Mouse (Mus musculus) limb, embryonic 12.5 days (tissue): ENCODE data around the gene Chd5. TPM values are rescaled to one million over a fixed set of nuclear protein-coding genes. Genes with fewer than 3 reads are reported as not detected.

Experiments used
- ATAC-seq: fragments of 200-750 bp; cut with Nextera tagmentation; 2 replicates; pipeline ENCODE4 v1.8.0; 2017; ENCODE audit warnings: low read depth, moderate TSS enrichment; ENCODE audit not compliant: insufficient number of reproducible peaks, insufficient read depth, low FRiP score, low TSS enrichment
- H3K27ac ChIP-seq: fragments of 300-500 bp; sonication (generic); 2 replicates; pipeline ENCODE4 v1.5.1; 2016; ENCODE audit warnings: mild to moderate bottlenecking, moderate library complexity
- H3K27me3 ChIP-seq: fragments of 300-500 bp; sonication (generic); 2 replicates; pipeline ENCODE4 v1.6.1; 2016; ENCODE audit warnings: mild to moderate bottlenecking, moderate library complexity
- H3K36me3 ChIP-seq: fragments of 300-500 bp; sonication (generic); 2 replicates; pipeline ENCODE4 v1.6.1; 2016; ENCODE audit warnings: mild to moderate bottlenecking, moderate library complexity
- H3K4me1 ChIP-seq: fragments of 300-500 bp; sonication (generic); replicated peaks from 2 replicates; pipeline ENCODE4 v1.6.1; 2016
- H3K4me2 ChIP-seq: fragments of 300-500 bp; sonication (generic); 2 replicates; pipeline ENCODE4 v1.6.1; 2016; ENCODE audit warnings: mild to moderate bottlenecking, moderate library complexity
- H3K4me3 ChIP-seq: fragments of 300-500 bp; sonication (generic); replicated peaks from 2 replicates; pipeline ENCODE4 v1.5.1; 2016; ENCODE audit warnings: mild to moderate bottlenecking
- H3K9ac ChIP-seq: fragments of 300-500 bp; sonication (generic); replicated peaks from 2 replicates; pipeline ENCODE4 v1.6.1; 2016; ENCODE audit warnings: mild to moderate bottlenecking, moderate library complexity
- H3K9me3 ChIP-seq: fragments of 300-500 bp; sonication (generic); 2 replicates; pipeline ENCODE4 v1.6.1; 2016; ENCODE audit warnings: mild to moderate bottlenecking, moderate library complexity
- WGBS: fragments of 180-500 bp; shearing (Covaris S2); methylation state at CpG from one replicate; pipeline ENCODE4 v1.1.7; 2016; 5-methylcytosine and 5-hydroxymethylcytosine counted together
- polyA plus RNA-seq: library from polyadenylated mRNA; unstranded; fragments of >200 nt; fragmentation: Nextera tagmentation; extraction: Ambion mirVana; gene quantifications from 2 replicates; pipeline ENCODE4 v1.2.1, GENCODE M21; 2016

Chd5 gene
- polyA plus RNA-seq, 1 experiment from 2014 or later = 0.08 TPM

DNA sequence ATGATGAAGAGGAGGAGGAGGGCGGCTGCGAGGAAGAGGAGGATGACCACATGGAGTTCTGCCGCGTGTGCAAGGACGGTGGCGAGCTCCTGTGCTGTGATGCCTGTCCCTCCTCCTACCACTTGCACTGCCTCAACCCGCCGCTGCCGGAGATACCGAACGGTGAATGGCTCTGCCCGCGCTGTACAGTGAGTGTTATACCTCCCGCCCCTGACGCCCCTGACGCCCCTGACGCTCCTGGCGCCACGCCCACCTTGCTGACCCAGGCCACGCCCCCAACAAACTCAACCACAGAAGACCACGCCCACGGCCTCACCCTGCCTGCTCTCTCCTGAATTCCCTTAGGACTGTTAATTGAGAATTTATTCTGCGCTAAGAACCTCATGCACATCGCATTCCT is 22.4 kb downstream of the Chd5 start:
- Histone ChIP-seq H3K27me3 (peaks cover 65% of the 10 kb centered on the region), H3K4me1 (no peaks in the 10 kb centered on the region; the same call in 1 of the 2 replicates), H3K9ac (no peak overlapping the region), H3K4me3 (peak overlapping the region; percentile 11; the same call in 1 of the 2 replicates), H3K4me2 (peak overlapping the region; percentile 46), H3K9me3 (no peaks in the 10 kb centered on the region), H3K36me3 (no peaks in the 10 kb centered on the region), H3K27ac (no peak overlapping the region)
- under 1% methylated on average over 24 of the region's 24 CpGs for WGBS
- 0 out of 2 replicates have a peak, but pooled peaks have one; percentile 39 for ATAC-seq

- no peak overlapping the region for H3K4me2 ChIP-seq
- no peak overlapping the region for H3K27ac ChIP-seq
- H3K36me3 ChIP-seq = no peaks in the 10 kb centered on the region
- no peaks in the 10 kb centered on the region for H3K9me3 ChIP-seq
- H3K9ac ChIP-seq = no peak overlapping the region
- 69% methylated on average over 9 of the region's 9 CpGs for WGBS
- no peak overlapping the region for H3K4me3 ChIP-seq
- H3K27me3 ChIP-seq = peaks cover 63% of the 10 kb centered on the region
- H3K4me1 ChIP-seq = no peaks in the 10 kb centered on the region; the same call in 1 of the 2 replicates
- ATAC-seq = no peak
Observed at GRCm38 (mm10) chr4:152362180-152362579, 23.7 kb downstream of the Chd5 start.

DNA sequence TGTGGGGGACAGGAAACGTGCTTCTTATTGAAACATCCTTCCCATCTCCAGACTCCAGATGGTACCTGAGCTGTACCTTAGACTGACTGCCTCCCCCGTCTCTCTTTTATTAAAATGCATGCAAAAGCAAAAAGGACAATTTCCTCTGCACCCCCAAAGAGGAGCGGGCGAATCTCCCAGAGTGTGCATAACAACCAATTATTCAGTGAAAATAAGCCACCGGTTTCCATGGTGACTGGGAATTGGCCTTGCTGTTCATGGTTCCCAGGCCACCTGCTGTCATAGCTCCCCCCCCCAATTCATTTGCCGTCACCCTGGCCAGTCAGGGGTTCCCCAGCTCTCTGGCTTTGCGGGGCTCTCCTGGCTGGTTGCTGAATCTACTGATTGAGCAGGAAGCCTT is 26.8 kb downstream of the Chd5 start:
- Histone ChIP-seq H3K27ac (no peak overlapping the region), H3K9ac (no peak overlapping the region), H3K9me3 (no peaks in the 10 kb centered on the region), H3K4me1 (no peaks in the 10 kb centered on the region; the same call in 1 of the 2 replicates), H3K4me2 (no peak overlapping the region), H3K4me3 (no peak overlapping the region), H3K36me3 (no peaks in the 10 kb centered on the region), H3K27me3 (peaks cover 41% of the 10 kb centered on the region)
- ATAC-seq = no peak
- 75% methylated on average over 7 of the region's 7 CpGs for WGBS

DNA sequence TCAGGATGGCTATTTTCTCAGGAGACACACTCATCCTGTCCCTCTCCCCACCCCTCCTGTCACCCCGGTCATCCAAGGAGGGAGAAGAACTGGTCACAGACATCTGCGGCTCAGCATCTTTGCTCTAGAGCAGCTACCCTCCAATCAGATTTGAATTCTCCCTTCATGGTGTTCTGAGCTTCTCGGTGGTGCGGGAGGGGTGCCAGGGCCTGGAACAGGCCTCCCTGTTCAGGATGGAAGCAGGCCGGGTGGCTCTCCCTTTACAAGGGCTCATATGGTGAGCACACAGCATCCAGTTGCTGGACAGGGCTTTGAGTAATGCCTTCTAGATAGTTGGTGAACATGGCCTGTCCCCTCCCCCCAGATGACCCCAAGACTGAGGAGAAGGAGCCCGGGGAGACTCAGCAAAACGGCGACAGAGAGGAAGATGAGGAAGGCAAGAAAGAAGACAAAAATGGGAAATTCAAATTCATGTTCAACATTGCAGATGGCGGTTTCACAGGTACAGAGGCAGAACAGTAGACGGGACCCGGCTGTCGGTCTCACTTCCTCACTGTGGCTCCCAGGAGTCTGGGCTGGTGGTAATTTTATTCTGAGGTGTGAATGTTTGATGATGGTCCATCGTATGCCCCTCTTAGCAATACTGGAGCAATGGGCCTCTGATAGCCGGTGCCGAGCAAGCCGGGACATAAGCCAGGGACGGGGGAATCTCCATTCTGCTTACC is 44.2 kb downstream of the Chd5 start:
- Histone ChIP-seq H3K4me3 (no peak overlapping the region), H3K27me3 (peaks cover 3% of the 10 kb centered on the region; the same call in 1 of the 2 replicates), H3K4me2 (no peak overlapping the region), H3K4me1 (no peaks in the 10 kb centered on the region), H3K27ac (no peak overlapping the region), H3K9me3 (no peaks in the 10 kb centered on the region), H3K9ac (no peak overlapping the region), H3K36me3 (no peaks in the 10 kb centered on the region)
- 82% methylated on average over 17 of the region's 17 CpGs for WGBS
- no peak for ATAC-seq

DNA sequence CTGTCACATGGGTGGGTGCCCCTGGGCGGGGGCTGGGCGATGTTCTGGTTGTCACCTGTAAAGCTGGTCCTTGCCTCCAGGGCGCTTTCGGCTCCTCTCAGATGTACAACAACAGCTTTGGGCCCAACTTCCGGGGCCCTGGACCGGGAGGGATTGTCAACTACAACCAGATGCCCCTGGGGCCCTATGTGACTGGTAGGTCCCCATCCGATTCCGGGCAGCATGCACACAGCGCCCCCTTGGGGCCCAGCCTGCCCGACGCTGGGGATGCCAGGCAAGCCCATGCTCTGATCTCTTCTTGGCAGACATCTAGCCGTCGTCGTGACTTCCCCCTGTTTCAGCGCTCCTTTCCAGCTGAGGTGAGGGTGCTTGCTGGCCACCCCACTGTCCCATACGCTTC is 47.2 kb downstream of the Chd5 start:
- WGBS = 57% methylated on average over 16 of the region's 16 CpGs

GRCm38 (mm10) chr4:152392192-152392591 is 53.7 kb downstream of the Chd5 start:
- no peak overlapping the region for H3K4me3 ChIP-seq
- H3K4me1 ChIP-seq = peaks cover 14% of the 10 kb centered on the region
- 82% methylated on average over 5 of the region's 5 CpGs for WGBS
- H3K27me3 ChIP-seq = no peaks in the 10 kb centered on the region
- no peak overlapping the region for H3K27ac ChIP-seq
- no peaks in the 10 kb centered on the region for H3K36me3 ChIP-seq
- H3K9me3 ChIP-seq = no peaks in the 10 kb centered on the region
- ATAC-seq = no peak
- no peak overlapping the region for H3K9ac ChIP-seq
- no peak overlapping the region for H3K4me2 ChIP-seq

More for the DNA sequence above, 47.2 kb downstream of the Chd5 start:
- Histone ChIP-seq H3K4me2 (no peak overlapping the region), H3K9ac (no peak overlapping the region), H3K4me3 (no peak overlapping the region), H3K4me1 (peaks cover 5% of the 10 kb centered on the region), H3K36me3 (no peaks in the 10 kb centered on the region), H3K27ac (no peak overlapping the region), H3K27me3 (peaks cover 3% of the 10 kb centered on the region; the same call in 1 of the 2 replicates), H3K9me3 (no peaks in the 10 kb centered on the region)
- no peak for ATAC-seq

DNA sequence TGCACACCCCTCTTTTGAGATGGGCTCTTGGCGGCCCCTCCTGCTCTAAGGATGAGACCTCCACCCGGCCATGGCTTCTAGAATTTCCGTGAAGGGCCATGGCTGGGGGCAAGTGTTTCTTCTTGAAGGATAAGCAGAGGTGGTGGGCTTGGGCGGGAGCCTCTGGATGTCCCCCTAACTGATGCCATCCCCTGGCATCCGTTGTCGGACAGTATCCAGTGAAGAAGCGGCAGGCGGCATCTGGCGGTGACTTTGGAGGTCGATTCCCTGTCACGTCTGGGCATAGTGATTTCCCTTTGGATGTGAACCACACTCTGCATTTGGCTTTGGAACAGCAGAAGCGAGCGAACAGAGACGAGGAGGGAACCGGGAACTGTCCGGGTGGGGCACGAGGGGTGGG is 54.2 kb downstream of the Chd5 start:
- Histone ChIP-seq H3K9me3 (no peaks in the 10 kb centered on the region), H3K4me1 (peaks cover 14% of the 10 kb centered on the region), H3K27ac (no peak overlapping the region), H3K36me3 (no peaks in the 10 kb centered on the region), H3K9ac (no peak overlapping the region), H3K4me3 (no peak overlapping the region), H3K4me2 (no peak overlapping the region), H3K27me3 (no peaks in the 10 kb centered on the region)
- no peak for ATAC-seq
- WGBS = 89% methylated on average over 17 of the region's 17 CpGs

DNA sequence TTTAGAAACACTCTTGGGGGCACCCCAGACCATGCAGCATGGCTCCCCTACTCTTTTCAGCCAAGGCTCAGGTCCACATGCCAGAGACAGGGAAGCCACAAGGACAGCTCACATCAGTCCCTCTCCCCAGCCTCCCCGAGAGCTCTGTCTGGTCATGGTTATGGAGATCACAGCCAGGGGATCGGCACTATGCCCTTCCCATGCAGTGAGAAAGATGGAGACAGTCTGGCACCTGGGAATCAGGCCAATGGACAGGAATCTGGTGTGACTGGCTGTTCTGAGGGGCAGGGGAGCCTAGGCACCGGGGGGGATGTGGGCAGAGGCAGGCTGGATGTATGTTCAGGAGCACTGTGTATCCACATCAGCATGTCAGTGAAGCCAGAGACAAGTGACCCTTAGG is 60.5 kb downstream of the Chd5 start:
- 71% methylated on average over 3 of the region's 3 CpGs for WGBS
- H3K9me3 ChIP-seq = no peaks in the 10 kb centered on the region
- H3K4me2 ChIP-seq = no peak overlapping the region

GRCm38 (mm10) chr4:152405143-152405542 is 66.7 kb downstream of the Chd5 start:
- H3K36me3 ChIP-seq = no peaks in the 10 kb centered on the region
- no peak overlapping the region for H3K4me2 ChIP-seq
- H3K4me3 ChIP-seq = no peak overlapping the region
- WGBS = 67% methylated on average over 6 of the region's 6 CpGs
- H3K27ac ChIP-seq = no peak overlapping the region
- no peak for ATAC-seq
- no peaks in the 10 kb centered on the region for H3K9me3 ChIP-seq
- 0 out of 2 replicates have a peak, but pooled peaks cover 1% of the 10 kb centered on the region for H3K27me3 ChIP-seq
- no peaks in the 10 kb centered on the region for H3K4me1 ChIP-seq
- H3K9ac ChIP-seq = no peak overlapping the region

More for the DNA sequence above, 60.5 kb downstream of the Chd5 start:
- Histone ChIP-seq H3K9ac (no peak overlapping the region), H3K27ac (no peak overlapping the region), H3K36me3 (no peaks in the 10 kb centered on the region), H3K27me3 (no peaks in the 10 kb centered on the region), H3K4me1 (no peaks in the 10 kb centered on the region), H3K4me3 (no peak overlapping the region)
- no peak for ATAC-seq

DNA sequence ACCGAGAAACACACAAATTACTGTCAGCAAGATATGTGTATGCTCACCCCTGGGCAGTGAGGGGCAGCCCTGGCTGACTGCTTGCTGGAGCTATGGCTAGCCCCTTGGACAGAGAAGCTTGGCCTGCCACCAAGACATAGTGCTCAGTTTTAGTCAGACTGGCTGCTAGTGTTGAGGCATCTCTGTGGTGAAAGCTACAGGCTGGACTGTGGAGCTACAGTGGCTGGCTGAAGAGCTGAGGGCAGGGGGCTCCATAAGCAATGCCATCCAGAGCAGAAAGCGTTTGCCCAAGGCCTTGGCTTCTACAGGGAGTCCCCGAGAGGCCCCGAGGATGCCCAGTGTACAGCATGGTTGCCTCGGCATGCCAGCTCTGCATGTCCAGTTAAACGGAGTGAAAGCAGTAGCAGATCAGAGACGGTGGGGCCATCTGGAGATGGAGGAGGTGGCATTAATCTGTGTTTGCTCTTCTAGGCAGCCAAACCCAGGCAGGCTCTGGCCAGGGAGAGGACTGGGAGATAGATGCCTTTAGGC is 67.3 kb downstream of the Chd5 start:
- no peaks in the 10 kb centered on the region for H3K4me1 ChIP-seq
- H3K4me3 ChIP-seq = no peak overlapping the region
- H3K4me2 ChIP-seq = no peak overlapping the region
- H3K9me3 ChIP-seq = no peaks in the 10 kb centered on the region
- H3K9ac ChIP-seq = no peak overlapping the region
- no peak for ATAC-seq
- H3K27me3 ChIP-seq = 0 out of 2 replicates have a peak, but pooled peaks cover 3% of the 10 kb centered on the region
- no peak overlapping the region for H3K27ac ChIP-seq
- H3K36me3 ChIP-seq = no peaks in the 10 kb centered on the region
- WGBS = 75% methylated on average over 7 of the region's 7 CpGs

DNA sequence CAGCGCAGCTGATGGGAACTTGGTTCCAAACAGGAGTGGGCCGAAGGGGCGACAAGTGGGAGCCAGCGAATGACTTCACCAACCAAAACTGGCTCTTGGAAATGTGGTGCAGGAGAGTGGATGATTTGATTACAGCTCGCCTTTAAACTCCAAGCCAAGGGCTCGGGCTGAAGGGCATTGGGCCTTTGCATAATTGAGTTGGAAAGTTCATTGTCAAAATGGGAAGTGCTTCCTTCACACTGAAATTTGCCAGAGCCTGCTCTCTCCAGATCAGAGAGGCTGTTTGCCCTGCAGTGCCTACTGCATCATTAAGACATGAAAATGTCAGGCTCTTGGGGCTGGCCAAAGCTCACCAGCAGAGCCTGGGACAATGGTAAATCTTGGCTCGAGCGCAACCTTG is 68.1 kb downstream of the Chd5 start:
- H3K27ac ChIP-seq = no peak overlapping the region
- no peak overlapping the region for H3K4me3 ChIP-seq
- no peaks in the 10 kb centered on the region for H3K4me1 ChIP-seq
- H3K27me3 ChIP-seq = 0 out of 2 replicates have a peak, but pooled peaks cover 3% of the 10 kb centered on the region
- H3K9ac ChIP-seq = no peak overlapping the region
- H3K4me2 ChIP-seq = no peak overlapping the region
- H3K36me3 ChIP-seq = no peaks in the 10 kb centered on the region
- no peak for ATAC-seq
- H3K9me3 ChIP-seq = no peaks in the 10 kb centered on the region
- WGBS = 81% methylated on average over 8 of the region's 8 CpGs
